Mouse (Mus musculus) thymus, adult 2 months (tissue): ENCODE data around the gene Arhgef33. TPM values are rescaled to one million over a fixed set of nuclear protein-coding genes. Genes with fewer than 3 reads are reported as not detected.

Source experiments
- DNase-seq: peaks from one replicate; pipeline ENCODE4 v3.0.0; 2021
- H3K27ac ChIP-seq: fragments of 200-500 bp; 2 replicates; pipeline ENCODE4 v1.5.1; 2012; ENCODE audit warnings: low read length, control low read depth; ENCODE audit not compliant: control insufficient read depth, insufficient read depth
- H3K27me3 ChIP-seq: fragments of 200-500 bp; 2 replicates; pipeline ENCODE4 v1.6.1; 2012; ENCODE audit warnings: mild to moderate bottlenecking, low read length, moderate library complexity, mixed read lengths; ENCODE audit not compliant: control insufficient read depth, insufficient read depth
- H3K36me3 ChIP-seq: fragments of 200-500 bp; 2 replicates; pipeline ENCODE4 v1.6.1; 2012; ENCODE audit warnings: mild to moderate bottlenecking, low read length, moderate library complexity; ENCODE audit not compliant: control insufficient read depth, insufficient read depth
- H3K4me1 ChIP-seq: fragments of 200-500 bp; replicated peaks from 2 replicates; pipeline ENCODE4 v1.6.1; 2012; ENCODE audit warnings: low read length; ENCODE audit not compliant: control insufficient read depth, insufficient read depth
- H3K4me3 ChIP-seq: fragments of 200-500 bp; 2 replicates; pipeline ENCODE4 v1.5.1; 2012; ENCODE audit warnings: mild to moderate bottlenecking, low read length, control low read depth, moderate library complexity; ENCODE audit not compliant: control insufficient read depth, insufficient read depth
- CTCF ChIP-seq: fragments of 200-500 bp; IDR thresholded peaks from 2 replicates; pipeline ENCODE4 v1.5.1; 2012; ENCODE audit warnings: mild to moderate bottlenecking, control low read depth, low read length, moderate library complexity, borderline replicate concordance; ENCODE audit not compliant: control insufficient read depth, poor library complexity, insufficient read depth; ENCODE audit errors: extremely low read depth
- POLR2A ChIP-seq: fragments of 200-500 bp; IDR thresholded peaks from 2 replicates; pipeline ENCODE4 v1.6.1; 2012; ENCODE audit warnings: mild to moderate bottlenecking, low read length, control low read depth, moderate library complexity; ENCODE audit not compliant: control insufficient read depth, poor library complexity, insufficient read depth; ENCODE audit errors: extremely low read depth
- WGBS: fragments of 180-500 bp; shearing (Covaris S2); methylation state at CpG from one replicate; pipeline ENCODE4 v1.1.7; 2018; 5-methylcytosine and 5-hydroxymethylcytosine counted together
- polyA plus RNA-seq: library from polyadenylated mRNA; depleted of rRNA; stranded (reverse); fragments of >200 nt; gene quantifications from 2 replicates; pipeline ENCODE4 v1.2.3, GENCODE M21; 2012

Gene Arhgef33
- polyA plus RNA-seq, 1 experiment: 0.12 TPM

DNA sequence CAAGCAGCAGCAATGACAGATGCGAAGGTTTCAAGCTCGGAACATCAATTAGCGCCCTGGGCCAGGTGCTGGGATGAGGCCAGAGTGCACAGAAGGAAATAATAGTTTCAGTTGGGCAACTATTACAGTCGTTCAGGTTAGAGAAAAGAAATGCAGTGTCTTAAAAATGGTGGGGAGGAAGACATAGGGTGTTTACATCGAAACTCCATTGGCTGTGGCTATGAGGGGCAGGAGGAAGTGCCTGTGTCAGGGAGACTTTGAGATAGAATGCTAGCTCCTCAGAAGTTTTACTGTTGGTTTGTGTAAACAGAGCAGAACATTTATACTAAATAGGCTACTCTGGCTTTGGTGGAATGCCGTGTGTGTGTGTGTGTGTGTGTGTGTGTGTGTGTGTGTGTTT lies 19.2 kb upstream of the Arhgef33 start:
- H3K4me3 ChIP-seq: no peak overlapping the region
- H3K27me3 ChIP-seq: no peaks in the 10 kb centered on the region
- no peaks in the 10 kb centered on the region for H3K36me3 ChIP-seq
- H3K4me1 ChIP-seq: peaks cover 6% of the 10 kb centered on the region; the same call in 1 of the 2 replicates
- 69% methylated on average over 6 of the region's 6 CpGs for WGBS
- no peak for TF ChIP-seq POLR2A
- no peak for TF ChIP-seq CTCF
- DNase-seq: no peak
- no peak overlapping the region for H3K27ac ChIP-seq

DNA sequence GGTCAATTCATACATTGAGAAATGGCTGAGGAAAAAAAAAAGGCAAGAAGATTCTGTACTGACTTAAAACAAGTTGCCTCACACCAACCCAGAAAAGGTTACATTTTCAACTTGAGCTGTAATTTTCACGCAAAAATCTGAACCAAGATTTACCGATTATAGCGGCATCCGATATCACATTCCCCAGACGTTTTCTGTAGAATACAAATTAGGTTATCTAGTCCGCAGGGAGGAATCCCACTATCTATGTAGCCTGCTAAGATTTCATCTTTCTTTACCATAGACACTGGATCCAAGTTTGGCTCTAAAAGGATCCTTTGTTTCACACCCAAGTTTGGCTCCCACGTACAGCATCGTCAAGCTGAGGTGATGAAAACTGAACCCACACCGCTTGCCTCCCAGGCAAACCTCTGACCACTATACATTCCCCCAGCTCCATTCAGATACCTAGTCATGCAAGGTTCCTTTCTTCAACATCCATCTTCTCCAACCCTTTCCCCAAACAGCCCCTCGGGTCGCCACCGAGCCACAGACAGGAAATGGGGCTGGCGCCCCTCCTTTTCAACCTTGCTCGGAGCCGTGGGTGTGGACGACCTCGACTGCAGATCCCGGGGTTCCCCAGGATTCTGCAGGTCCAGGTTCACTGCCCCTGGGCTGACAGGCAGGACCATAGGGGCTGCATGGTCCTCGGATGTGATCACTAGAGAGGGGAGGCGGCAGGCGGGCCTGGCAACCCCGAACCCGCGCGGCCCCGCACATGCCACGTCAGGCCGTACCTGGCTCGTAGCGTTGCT lies 17.7 kb upstream of the Arhgef33 start:
- Histone ChIP-seq H3K27ac (peak overlapping the region; percentile 38), H3K36me3 (no peaks in the 10 kb centered on the region), H3K4me1 (peaks cover 6% of the 10 kb centered on the region; the same call in 1 of the 2 replicates), H3K27me3 (no peaks in the 10 kb centered on the region), H3K4me3 (peak overlapping the region; percentile 83)
- TF ChIP-seq POLR2A (peak; percentile 28; the same call in 1 of the 2 replicates), CTCF (no peak)
- WGBS: 2% methylated on average over 30 of the region's 30 CpGs
- no peak for DNase-seq

DNA sequence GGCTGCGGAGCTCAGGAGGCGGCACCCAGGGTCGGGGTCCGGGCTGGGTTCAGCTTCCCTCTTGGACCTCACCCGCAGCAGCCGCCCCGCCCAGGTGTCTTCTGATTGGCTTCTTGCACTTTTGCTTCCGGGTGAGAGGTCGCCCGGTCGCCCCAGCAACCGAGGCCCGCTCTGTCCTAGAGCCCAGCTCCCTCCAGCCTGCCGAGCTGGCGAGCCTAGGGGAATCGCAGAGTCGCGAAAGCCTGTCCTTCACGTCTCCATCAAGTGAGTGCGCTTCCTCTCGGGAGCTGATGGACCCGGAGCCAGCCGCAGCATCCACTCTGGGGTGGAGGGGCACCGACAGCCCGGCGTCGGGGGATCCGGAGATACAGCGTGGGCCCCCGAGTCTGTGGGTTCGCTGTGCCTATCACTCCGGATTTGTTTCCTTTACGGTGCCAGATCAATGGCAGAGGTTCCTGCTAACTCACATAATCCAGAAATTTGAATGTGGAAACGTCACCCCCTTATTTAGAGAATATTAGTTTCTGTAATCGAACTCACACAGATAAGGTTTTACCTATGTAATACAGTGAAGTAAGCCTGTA lies 17.0 kb upstream of the Arhgef33 start, which contains the start of the genes Morn2 and Dhx57:
Gene Morn2 (plus strand): TSS at position 130 of the 584 bp plus-strand sequence.
Gene Dhx57 (minus strand): TSS at position 403 of the 584 bp plus-strand sequence.
- peak within 1 kb of the TSS; percentile 83 for H3K4me3 ChIP-seq
- H3K4me1 ChIP-seq: peaks cover 6% of the 10 kb centered on the region; the same call in 1 of the 2 replicates
- no peaks in the 10 kb centered on the region for H3K36me3 ChIP-seq
- DNase-seq: peak; percentile 98
- TF ChIP-seq POLR2A (no peak), CTCF (no peak)
- peak within 1 kb of the TSS; percentile 38 for H3K27ac ChIP-seq
- H3K27me3 ChIP-seq: no peaks in the 10 kb centered on the region
- 2% methylated on average over 35 of the region's 35 CpGs for WGBS

DNA sequence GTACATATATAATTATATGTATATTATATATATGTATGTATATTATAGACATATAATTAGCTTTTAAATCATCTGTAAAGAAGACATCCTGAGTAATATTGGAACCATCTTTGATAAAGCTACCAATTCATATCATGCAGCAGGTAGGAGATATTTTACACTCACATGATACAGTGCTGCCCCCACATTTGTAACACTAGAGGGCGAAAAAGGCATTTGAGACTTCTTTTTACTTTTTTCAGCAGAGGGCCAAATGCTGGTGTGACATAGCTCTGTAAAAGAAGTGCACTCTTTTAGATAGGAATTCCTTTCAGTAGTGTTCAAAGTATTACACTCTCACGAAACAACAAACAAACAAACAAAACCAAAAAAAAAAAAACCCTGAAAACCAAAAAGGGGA lies 16.1 kb upstream of the Arhgef33 start:
- WGBS: 13% methylated on average over 2 of the region's 2 CpGs
- no peak overlapping the region for H3K4me3 ChIP-seq
- no peak overlapping the region for H3K27ac ChIP-seq
- peak; percentile 41 for DNase-seq
- TF ChIP-seq CTCF (no peak), POLR2A (no peak)
- H3K36me3 ChIP-seq: no peaks in the 10 kb centered on the region
- no peaks in the 10 kb centered on the region for H3K27me3 ChIP-seq
- H3K4me1 ChIP-seq: peaks cover 8% of the 10 kb centered on the region

DNA sequence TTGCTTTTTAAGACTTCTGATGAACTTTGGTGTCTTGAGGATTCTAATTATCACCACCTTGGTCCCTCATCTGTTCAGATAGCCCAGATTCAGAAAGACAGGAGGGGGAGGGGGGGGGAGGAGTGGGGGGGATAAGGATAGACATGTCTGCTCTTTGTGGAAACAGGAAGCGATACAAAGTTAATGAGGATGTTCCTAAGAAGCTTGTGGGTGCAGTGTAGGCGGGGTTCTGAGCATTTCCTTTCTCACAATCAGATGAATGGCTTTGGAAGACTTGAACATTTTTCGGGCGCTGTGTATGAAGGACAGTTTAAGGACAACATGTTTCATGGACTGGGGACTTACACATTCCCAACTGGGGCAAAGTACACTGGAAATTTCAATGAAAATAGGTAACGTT lies 11.9 kb upstream of the Arhgef33 start:
- DNase-seq: no peak
- Histone ChIP-seq H3K4me3 (no peak overlapping the region), H3K27ac (no peak overlapping the region), H3K27me3 (no peaks in the 10 kb centered on the region), H3K36me3 (no peaks in the 10 kb centered on the region), H3K4me1 (peaks cover 2% of the 10 kb centered on the region)
- 70% methylated on average over 5 of the region's 5 CpGs for WGBS
- no peak for TF ChIP-seq POLR2A
- no peak for TF ChIP-seq CTCF

DNA sequence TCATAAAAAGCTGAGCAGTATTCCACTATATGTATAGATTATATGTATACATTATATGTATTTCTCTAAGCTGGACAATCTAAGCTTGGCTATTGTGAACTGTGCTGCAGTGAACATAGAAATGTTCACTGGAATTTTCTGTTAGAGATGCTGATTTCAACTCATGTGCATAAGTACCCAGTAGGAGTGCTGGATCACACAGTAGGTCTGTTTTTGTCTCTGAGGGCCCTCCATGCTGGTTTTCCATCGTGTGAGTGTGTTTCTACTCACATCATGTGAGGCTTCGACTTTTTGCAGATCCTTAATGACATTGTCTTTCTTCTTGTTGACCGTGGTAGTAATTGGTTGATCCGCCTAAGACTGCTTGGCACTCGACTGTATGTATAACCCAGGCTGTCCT lies 8.4 kb upstream of the Arhgef33 start:
- no peak for DNase-seq
- Histone ChIP-seq H3K4me1 (peaks cover 2% of the 10 kb centered on the region), H3K36me3 (no peaks in the 10 kb centered on the region), H3K4me3 (no peak overlapping the region), H3K27me3 (no peaks in the 10 kb centered on the region), H3K27ac (no peak overlapping the region)
- no peak for TF ChIP-seq CTCF
- no peak for TF ChIP-seq POLR2A
- 79% methylated on average over 5 of the region's 5 CpGs for WGBS
